Mouse (Mus musculus): Measurements from ENCODE around the gene Itpkc. TPM values are rescaled to one million over a fixed set of nuclear protein-coding genes. Genes with fewer than 3 reads are reported as not detected.

The Itpkc gene
- total and polyA plus RNA-seq, 2 experiments from 2014 or later: 4.7 to 15.3 TPM

GRCm38 (mm10) chr7:27218586-27218985 is 9.9 kb downstream of the Itpkc start:
- peaks cover 28% of the 10 kb centered on the region for H3K36me3 ChIP-seq (ENCODE audit: insufficient read depth, low read length)

GRCm38 (mm10) chr7:27212626-27213025 is 15.8 kb downstream of the Itpkc start:
- H3K36me3 ChIP-seq (ENCODE audit: insufficient read depth, low read length): peaks cover 71% of the 10 kb centered on the region
- H3K27me3 ChIP-seq (ENCODE audit: insufficient read depth, low read length): no peaks in the 10 kb centered on the region
- H3K9ac ChIP-seq (replicated peaks; ENCODE audit: low read length, poor library complexity, severe bottlenecking): no peak overlapping the region
- H3K4me1 ChIP-seq (ENCODE audit: insufficient read depth, low read length): no peaks in the 10 kb centered on the region
- no peak for TF ChIP-seq CTCF (IDR thresholded peaks at IDR 0.05)
- no peak overlapping the region for H3K4me2 ChIP-seq (ENCODE audit: low read depth, low read length, poor library complexity, severe bottlenecking)
- WGBS: 89% methylated on average over 2 of the region's 2 CpGs
- ATAC-seq (ENCODE audit: low FRiP score): no peak
- H3K4me3 ChIP-seq (ENCODE audit: low read depth, low read length): no peak overlapping the region
- no peak for DNase-seq (ENCODE audit: low spot score)
- H3K27ac ChIP-seq (ENCODE audit: low read depth, low read length): no peak overlapping the region
- H3K9me3 ChIP-seq (ENCODE audit: low read length): no peaks in the 10 kb centered on the region

More at GRCm38 (mm10) chr7:27218586-27218985, 9.9 kb downstream of the Itpkc start:
- Histone ChIP-seq H3K27ac (ENCODE audit: low read depth, low read length) (no peak overlapping the region), H3K9ac (replicated peaks; ENCODE audit: low read length, poor library complexity, severe bottlenecking) (no peak overlapping the region), H3K4me1 (ENCODE audit: insufficient read depth, low read length) (peaks cover 1% of the 10 kb centered on the region; the same call in 1 of the 2 replicates), H3K4me3 (ENCODE audit: low read depth, low read length) (no peak overlapping the region), H3K9me3 (ENCODE audit: low read length) (no peaks in the 10 kb centered on the region), H3K4me2 (ENCODE audit: low read depth, low read length, poor library complexity, severe bottlenecking) (no peak overlapping the region), H3K27me3 (ENCODE audit: insufficient read depth, low read length) (no peaks in the 10 kb centered on the region)
- ATAC-seq (ENCODE audit: low FRiP score) (no peak), DNase-seq (ENCODE audit: low spot score) (no peak)
- WGBS: 85% methylated on average over 7 of the region's 7 CpGs
- TF ChIP-seq CTCF (IDR thresholded peaks at IDR 0.05): no peak

GRCm38 (mm10) chr7:27203730-27204449 is 24.6 kb downstream of the Itpkc start:
- 97% methylated on average over 8 of the region's 8 CpGs for WGBS
- peaks cover 42% of the 10 kb centered on the region for H3K36me3 ChIP-seq (ENCODE audit: insufficient read depth, low read length)
- ATAC-seq (ENCODE audit: low FRiP score): no peak

GRCm38 (mm10) chr7:27198779-27199178 is 29.7 kb downstream of the Itpkc start:
- Histone ChIP-seq H3K27me3 (ENCODE audit: insufficient read depth, low read length) (no peaks in the 10 kb centered on the region), H3K4me2 (ENCODE audit: low read depth, low read length, poor library complexity, severe bottlenecking) (no peak overlapping the region), H3K9me3 (ENCODE audit: low read length) (no peaks in the 10 kb centered on the region), H3K9ac (replicated peaks; ENCODE audit: low read length, poor library complexity, severe bottlenecking) (no peak overlapping the region), H3K4me1 (ENCODE audit: insufficient read depth, low read length) (0 out of 2 replicates have a peak, but pooled peaks cover 7% of the 10 kb centered on the region), H3K36me3 (ENCODE audit: insufficient read depth, low read length) (peaks cover 17% of the 10 kb centered on the region), H3K4me3 (ENCODE audit: low read depth, low read length) (no peak overlapping the region), H3K27ac (ENCODE audit: low read depth, low read length) (no peak overlapping the region)
- TF ChIP-seq CTCF (IDR thresholded peaks at IDR 0.05): no peak
- DNase-seq (ENCODE audit: low spot score): no peak
- WGBS: 91% methylated on average over 8 of the region's 8 CpGs
- no peak for ATAC-seq (ENCODE audit: low FRiP score)

More at GRCm38 (mm10) chr7:27203730-27204449, 24.6 kb downstream of the Itpkc start:
- Histone ChIP-seq H3K27ac (ENCODE audit: low read depth, low read length) (no peak overlapping the region), H3K9me3 (ENCODE audit: low read length) (no peaks in the 10 kb centered on the region), H3K4me1 (ENCODE audit: insufficient read depth, low read length) (no peaks in the 10 kb centered on the region), H3K27me3 (ENCODE audit: insufficient read depth, low read length) (no peaks in the 10 kb centered on the region), H3K4me2 (ENCODE audit: low read depth, low read length, poor library complexity, severe bottlenecking) (no peak overlapping the region), H3K9ac (replicated peaks; ENCODE audit: low read length, poor library complexity, severe bottlenecking) (no peak overlapping the region), H3K4me3 (ENCODE audit: low read depth, low read length) (no peak overlapping the region)
- no peak for TF ChIP-seq CTCF (IDR thresholded peaks at IDR 0.05)
- DNase-seq (ENCODE audit: low spot score): no peak

GRCm38 (mm10) chr7:27198355-27198754 is 30.1 kb downstream of the Itpkc start:
- no peak for TF ChIP-seq CTCF (IDR thresholded peaks at IDR 0.05)
- Histone ChIP-seq H3K4me2 (ENCODE audit: low read depth, low read length, poor library complexity, severe bottlenecking) (no peak overlapping the region), H3K4me3 (ENCODE audit: low read depth, low read length) (no peak overlapping the region), H3K27me3 (ENCODE audit: insufficient read depth, low read length) (no peaks in the 10 kb centered on the region), H3K27ac (ENCODE audit: low read depth, low read length) (no peak overlapping the region), H3K36me3 (ENCODE audit: insufficient read depth, low read length) (peaks cover 17% of the 10 kb centered on the region), H3K9ac (replicated peaks; ENCODE audit: low read length, poor library complexity, severe bottlenecking) (no peak overlapping the region), H3K4me1 (ENCODE audit: insufficient read depth, low read length) (0 out of 2 replicates have a peak, but pooled peaks cover 7% of the 10 kb centered on the region), H3K9me3 (ENCODE audit: low read length) (no peaks in the 10 kb centered on the region)
- ATAC-seq (ENCODE audit: low FRiP score): no peak
- DNase-seq (ENCODE audit: low spot score): no peak

GRCm38 (mm10) chr7:27197634-27198033 is 30.8 kb downstream of the Itpkc start:
- H3K9ac ChIP-seq (replicated peaks; ENCODE audit: low read length, poor library complexity, severe bottlenecking): no peak overlapping the region
- 0 out of 2 replicates have a peak, but pooled peaks cover 7% of the 10 kb centered on the region for H3K4me1 ChIP-seq (ENCODE audit: insufficient read depth, low read length)
- no peaks in the 10 kb centered on the region for H3K27me3 ChIP-seq (ENCODE audit: insufficient read depth, low read length)
- 94% methylated on average over 8 of the region's 8 CpGs for WGBS
- H3K9me3 ChIP-seq (ENCODE audit: low read length): no peaks in the 10 kb centered on the region
- H3K4me3 ChIP-seq (ENCODE audit: low read depth, low read length): no peak overlapping the region
- peaks cover 15% of the 10 kb centered on the region for H3K36me3 ChIP-seq (ENCODE audit: insufficient read depth, low read length)
- H3K27ac ChIP-seq (ENCODE audit: low read depth, low read length): no peak overlapping the region
- TF ChIP-seq CTCF (IDR thresholded peaks at IDR 0.05): no peak
- DNase-seq (ENCODE audit: low spot score) (no peak), ATAC-seq (ENCODE audit: low FRiP score) (no peak)
- H3K4me2 ChIP-seq (ENCODE audit: low read depth, low read length, poor library complexity, severe bottlenecking): no peak overlapping the region
